Mouse (Mus musculus): ENCODE results near the gene Rxfp3.

DNA sequence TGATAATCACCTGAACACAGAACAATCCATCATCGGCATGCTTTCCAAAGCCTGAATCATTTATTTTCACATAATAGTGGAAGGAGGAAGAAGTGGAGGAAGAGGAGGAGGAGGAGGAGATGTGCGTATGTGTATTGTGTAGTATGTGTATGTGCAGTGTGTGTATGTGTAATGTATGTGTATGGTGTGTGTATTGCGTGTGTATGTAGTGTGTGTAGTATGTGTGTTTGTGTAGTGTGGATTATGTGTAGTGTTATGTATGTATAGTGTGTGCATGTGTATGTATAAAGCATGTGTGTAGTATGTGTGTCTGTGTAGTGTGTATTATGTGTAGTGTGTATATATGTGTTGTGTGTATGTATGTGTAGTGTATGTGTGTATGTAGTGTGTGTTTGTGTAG lies 45.9 kb upstream of the Rxfp3 start:
- TF ChIP-seq POLR2A (IDR thresholded peaks at IDR 0.05; ENCODE audit: control insufficient read depth, low read depth, low read length) (no peak), CTCF (IDR thresholded peaks at IDR 0.05; ENCODE audit: control insufficient read depth, insufficient read depth, insufficient replicate concordance, low read depth, low read length) (no peak)
